Mouse (Mus musculus): ENCODE measurements around the gene Tead1.

DNA sequence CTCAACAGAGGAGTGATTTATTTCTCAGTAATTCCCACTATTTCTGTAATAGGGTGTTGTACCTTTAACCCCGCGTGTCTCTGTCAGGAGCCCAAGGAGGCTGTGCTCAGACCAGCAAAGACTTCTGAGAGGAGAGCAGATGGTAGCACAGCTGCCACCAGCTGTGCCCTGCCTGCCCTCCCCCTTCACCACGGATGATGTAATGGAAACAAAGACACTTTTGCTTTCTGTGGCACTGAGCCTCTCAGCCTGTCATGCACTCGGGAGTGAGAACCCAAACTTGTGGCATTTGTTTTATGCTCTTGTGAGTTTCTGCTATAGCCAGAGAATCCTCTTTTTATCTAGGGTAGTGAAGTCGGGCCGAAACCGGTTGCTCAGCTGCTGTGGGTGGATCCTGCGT, 81.7 kb downstream of the Tead1 start:
- TF ChIP-seq CTCF (IDR thresholded peaks at IDR 0.05; ENCODE audit: low read depth) (no peak), EP300 (IDR thresholded peaks at IDR 0.05; ENCODE audit: low read depth) (no peak)

Measured in liver, postnatal 0 days (tissue).